Mouse (Mus musculus): Measurements from ENCODE around the gene Prkcz. TPM values are rescaled to one million over a fixed set of nuclear protein-coding genes. Genes with fewer than 3 reads are reported as not detected.

Prkcz gene
- polyA plus RNA-seq, 2 experiments = 0.99 to 1.7 TPM

GRCm38 (mm10) chr4:155274851-155275250 lies 86.3 kb downstream of the Prkcz start:
- Histone ChIP-seq H3K4me3 (ENCODE audit: insufficient read depth in 1 of 2, low read depth in 2 of 2, low read length in 2 of 2) (no peak overlapping the region), H3K9me3 (ENCODE audit: control insufficient read depth, low read length) (no peaks in the 10 kb centered on the region), H3K27ac (no peak overlapping the region), H3K9ac (replicated peaks) (no peak overlapping the region), H3K27me3 (ENCODE audit: control insufficient read depth, insufficient read depth, low read length) (no peaks in the 10 kb centered on the region), H3K4me1 (replicated peaks; ENCODE audit: control insufficient read depth in 2 of 2, insufficient read depth in 2 of 2, low read length in 1 of 2) (no peaks in the 10 kb centered on the region), H3K4me2 (ENCODE audit: low read depth) (no peak overlapping the region), H3K36me3 (replicated peaks; ENCODE audit: control insufficient read depth, insufficient read depth, low read depth) (no peaks in the 10 kb centered on the region)
- no peak for ATAC-seq (ENCODE audit: insufficient read depth)
- DNase-seq (ENCODE audit: low read depth in 3 of 3, low spot score in 3 of 3) = no peak
- 40% methylated on average over 3 of the region's 3 CpGs for WGBS (ENCODE audit: insufficient replicate concordance)
- TF ChIP-seq EP300 (IDR thresholded peaks at IDR 0.05; ENCODE audit: low read depth) (no peak), CTCF (IDR thresholded peaks at IDR 0.05; ENCODE audit: low read depth) (no peak)

DNA sequence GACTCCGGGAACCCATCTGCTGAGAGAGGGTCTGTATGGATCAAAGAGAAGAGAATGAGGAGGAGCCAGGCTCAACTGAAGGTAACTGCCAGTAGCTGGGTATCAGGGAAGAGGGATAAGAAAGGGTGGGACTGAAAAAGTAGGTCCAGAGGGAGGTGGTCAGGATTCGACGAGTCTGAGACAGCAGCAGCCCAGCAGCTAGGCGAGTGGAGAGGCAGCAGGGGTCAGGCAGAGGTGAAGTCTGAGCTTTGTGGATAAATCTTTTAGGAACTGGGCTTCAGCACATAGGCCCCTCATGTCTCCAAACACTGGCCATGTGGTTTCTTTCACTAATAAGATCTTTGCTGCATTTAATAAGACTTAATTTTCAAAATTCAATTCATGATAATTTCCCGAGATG lies 86.7 kb downstream of the Prkcz start:
- no peaks in the 10 kb centered on the region for H3K36me3 ChIP-seq (replicated peaks; ENCODE audit: control insufficient read depth, insufficient read depth, low read depth)
- H3K4me3 ChIP-seq (ENCODE audit: insufficient read depth in 1 of 2, low read depth in 2 of 2, low read length in 2 of 2) = no peak overlapping the region
- no peak for DNase-seq (ENCODE audit: low read depth in 3 of 3, low spot score in 3 of 3)
- 44% methylated on average over 5 of the region's 5 CpGs for WGBS (ENCODE audit: insufficient replicate concordance)
- TF ChIP-seq CTCF (IDR thresholded peaks at IDR 0.05; ENCODE audit: low read depth) (no peak), EP300 (IDR thresholded peaks at IDR 0.05; ENCODE audit: low read depth) (no peak)
- H3K4me1 ChIP-seq (replicated peaks; ENCODE audit: control insufficient read depth in 2 of 2, insufficient read depth in 2 of 2, low read length in 1 of 2) = no peaks in the 10 kb centered on the region
- no peak overlapping the region for H3K9ac ChIP-seq (replicated peaks)
- H3K27ac ChIP-seq = no peak overlapping the region
- H3K9me3 ChIP-seq (ENCODE audit: control insufficient read depth, low read length) = no peaks in the 10 kb centered on the region
- no peaks in the 10 kb centered on the region for H3K27me3 ChIP-seq (ENCODE audit: control insufficient read depth, insufficient read depth, low read length)
- ATAC-seq (ENCODE audit: insufficient read depth) = no peak
- no peak overlapping the region for H3K4me2 ChIP-seq (ENCODE audit: low read depth)

- no peaks in the 10 kb centered on the region for H3K27me3 ChIP-seq (ENCODE audit: control insufficient read depth, insufficient read depth, low read length)
- 16% methylated on average over 5 of the region's 5 CpGs for WGBS (ENCODE audit: insufficient replicate concordance)
- no peak overlapping the region for H3K27ac ChIP-seq
- H3K4me1 ChIP-seq (replicated peaks; ENCODE audit: control insufficient read depth in 2 of 2, insufficient read depth in 2 of 2, low read length in 1 of 2) = no peaks in the 10 kb centered on the region
- no peak overlapping the region for H3K4me2 ChIP-seq (ENCODE audit: low read depth)
- DNase-seq (ENCODE audit: low read depth in 3 of 3, low spot score in 3 of 3) = no peak
- H3K9me3 ChIP-seq (ENCODE audit: control insufficient read depth, low read length) = no peaks in the 10 kb centered on the region
- no peaks in the 10 kb centered on the region for H3K36me3 ChIP-seq (replicated peaks; ENCODE audit: control insufficient read depth, insufficient read depth, low read depth)
- ATAC-seq (ENCODE audit: insufficient read depth) = 0 out of 2 replicates have a peak, but pooled peaks have one; percentile 23
- no peak overlapping the region for H3K9ac ChIP-seq (replicated peaks)
- no peak overlapping the region for H3K4me3 ChIP-seq (ENCODE audit: insufficient read depth in 1 of 2, low read depth in 2 of 2, low read length in 2 of 2)
- TF ChIP-seq CTCF (IDR thresholded peaks at IDR 0.05; ENCODE audit: low read depth) (peak; percentile 67), EP300 (IDR thresholded peaks at IDR 0.05; ENCODE audit: low read depth) (no peak)
Observed at GRCm38 (mm10) chr4:155268382-155268781, 92.8 kb downstream of the Prkcz start.

- ATAC-seq (ENCODE audit: insufficient read depth) (no peak), DNase-seq (ENCODE audit: low read depth in 3 of 3, low spot score in 3 of 3) (no peak)
- no peaks in the 10 kb centered on the region for H3K27me3 ChIP-seq (ENCODE audit: control insufficient read depth, insufficient read depth, low read length)
- no peaks in the 10 kb centered on the region for H3K9me3 ChIP-seq (ENCODE audit: control insufficient read depth, low read length)
- no peak overlapping the region for H3K4me3 ChIP-seq (ENCODE audit: insufficient read depth in 1 of 2, low read depth in 2 of 2, low read length in 2 of 2)
- TF ChIP-seq EP300 (IDR thresholded peaks at IDR 0.05; ENCODE audit: low read depth) = no peak
- no peaks in the 10 kb centered on the region for H3K4me1 ChIP-seq (replicated peaks; ENCODE audit: control insufficient read depth in 2 of 2, insufficient read depth in 2 of 2, low read length in 1 of 2)
- H3K9ac ChIP-seq (replicated peaks) = no peak overlapping the region
- H3K27ac ChIP-seq = no peak overlapping the region
- H3K4me2 ChIP-seq (ENCODE audit: low read depth) = no peak overlapping the region
- H3K36me3 ChIP-seq (replicated peaks; ENCODE audit: control insufficient read depth, insufficient read depth, low read depth) = no peaks in the 10 kb centered on the region
- 52% methylated on average over 12 of the region's 12 CpGs for WGBS (ENCODE audit: insufficient replicate concordance)
Observed at GRCm38 (mm10) chr4:155267639-155268175, 93.5 kb downstream of the Prkcz start.

- TF ChIP-seq CTCF (IDR thresholded peaks at IDR 0.05; ENCODE audit: low read depth) (no peak), EP300 (IDR thresholded peaks at IDR 0.05; ENCODE audit: low read depth) (no peak)
- ATAC-seq (ENCODE audit: insufficient read depth) (no peak), DNase-seq (ENCODE audit: low read depth in 3 of 3, low spot score in 3 of 3) (no peak)
- Histone ChIP-seq H3K4me2 (ENCODE audit: low read depth) (no peak overlapping the region), H3K27ac (no peak overlapping the region), H3K36me3 (replicated peaks; ENCODE audit: control insufficient read depth, insufficient read depth, low read depth) (no peaks in the 10 kb centered on the region), H3K4me3 (ENCODE audit: insufficient read depth in 1 of 2, low read depth in 2 of 2, low read length in 2 of 2) (no peak overlapping the region), H3K27me3 (ENCODE audit: control insufficient read depth, insufficient read depth, low read length) (no peaks in the 10 kb centered on the region), H3K9ac (replicated peaks) (no peak overlapping the region), H3K4me1 (replicated peaks; ENCODE audit: control insufficient read depth in 2 of 2, insufficient read depth in 2 of 2, low read length in 1 of 2) (no peaks in the 10 kb centered on the region), H3K9me3 (ENCODE audit: control insufficient read depth, low read length) (no peaks in the 10 kb centered on the region)
- 63% methylated on average over 7 of the region's 7 CpGs for WGBS (ENCODE audit: insufficient replicate concordance)
Observed at GRCm38 (mm10) chr4:155267047-155267543, 94.1 kb downstream of the Prkcz start.
